Mouse (Mus musculus) midbrain, postnatal 0 days (tissue): ENCODE results near the gene Crlf1. TPM values are rescaled to one million over a fixed set of nuclear protein-coding genes. Genes with fewer than 3 reads are reported as not detected.

Experiments
- ATAC-seq: fragments of 200-750 bp; cut with Nextera tagmentation; 2 replicates; pipeline ENCODE4 v1.8.0; 2017; ENCODE audit warnings: moderate number of reproducible peaks, mild to moderate bottlenecking, moderate TSS enrichment, moderate library complexity; ENCODE audit not compliant: low FRiP score
- DNase-seq: peaks from one replicate; pipeline ENCODE4 v3.0.0-alpha.2; 2015; ENCODE audit warnings: low spot score
- H3K27ac ChIP-seq: fragments of 300-500 bp; sonication (generic); 2 replicates; pipeline ENCODE4 v1.5.1; 2014; ENCODE audit warnings: low read depth, mild to moderate bottlenecking, low read length, mixed read lengths
- H3K27me3 ChIP-seq: fragments of 300-500 bp; sonication (generic); 2 replicates; pipeline ENCODE4 v1.6.1; 2014; ENCODE audit warnings: low read length, control low read depth, mixed read lengths; ENCODE audit not compliant: insufficient read depth
- H3K36me3 ChIP-seq: fragments of 300-500 bp; sonication (generic); 2 replicates; pipeline ENCODE4 v1.6.1; 2014; ENCODE audit warnings: low read length, control low read depth, mixed read lengths; ENCODE audit not compliant: insufficient read depth
- H3K4me1 ChIP-seq: fragments of 300-500 bp; sonication (generic); 2 replicates; pipeline ENCODE4 v1.6.1; 2014; ENCODE audit warnings: mild to moderate bottlenecking, control low read depth, antibody characterized with exemption, low read length, mixed read lengths; ENCODE audit not compliant: insufficient read depth
- H3K4me2 ChIP-seq: fragments of 300-500 bp; sonication (generic); 2 replicates; pipeline ENCODE4 v1.6.1; 2014; ENCODE audit warnings: low read depth, mild to moderate bottlenecking, low read length, mixed read lengths; ENCODE audit not compliant: poor library complexity, severe bottlenecking
- H3K4me3 ChIP-seq: fragments of 300-500 bp; sonication (generic); 2 replicates; pipeline ENCODE4 v1.5.1; 2014; ENCODE audit warnings: low read depth, mild to moderate bottlenecking, low read length, moderate library complexity
- H3K9ac ChIP-seq: fragments of 300-500 bp; sonication (generic); replicated peaks from 2 replicates; pipeline ENCODE4 v1.6.1; 2014; ENCODE audit warnings: mild to moderate bottlenecking, low read length, moderate library complexity, mixed read lengths; ENCODE audit not compliant: poor library complexity, severe bottlenecking
- H3K9me3 ChIP-seq: fragments of 300-500 bp; sonication (generic); 2 replicates; pipeline ENCODE4 v1.6.1; 2016; ENCODE audit warnings: low read length, control low read depth
- CTCF ChIP-seq: IDR thresholded peaks from 2 replicates; pipeline ENCODE4 v1.5.1; 2016; ENCODE audit warnings: antibody characterized with exemption, mild to moderate bottlenecking
- WGBS: fragments of 180-500 bp; shearing (Covaris S2); extraction: QIAGEN DNeasy Blood & Tissue Kit; methylation state at CpG from one replicate; pipeline ENCODE4 v1.1.7; 2014; 5-methylcytosine and 5-hydroxymethylcytosine counted together
- polyA plus RNA-seq: library from polyadenylated mRNA; unstranded; fragments of >200 nt; fragmentation: Nextera tagmentation; extraction: Ambion mirVana; gene quantifications from 2 replicates; pipeline ENCODE4 v1.2.1, GENCODE M21; 2015
- total RNA-seq: library from RNA; depleted of rRNA; stranded (reverse); fragments of >200 nt; gene quantifications from 2 replicates; pipeline ENCODE4 v1.2.3, GENCODE M21; 2014

Gene Crlf1
- total and polyA plus RNA-seq, 2 experiments from 2014 or later = 4.1 to 10.9 TPM

GRCm38 (mm10) chr8:70538633-70539076 is 45.7 kb downstream of the Crlf1 start:
- no peak for TF ChIP-seq CTCF
- under 1% methylated on average over 32 of the region's 32 CpGs for WGBS

GRCm38 (mm10) chr8:70539077-70539813 is 46.3 kb downstream of the Crlf1 start, which contains the start of gene Ell:
TSS of gene Ell (plus strand) at chr8:70539457.
- Histone ChIP-seq H3K4me1 (peaks cover 16% of the 10 kb centered on the region), H3K4me2 (peak within 1 kb of the TSS; percentile 95), H3K36me3 (peaks cover 20% of the 10 kb centered on the region), H3K9me3 (no peaks in the 10 kb centered on the region), H3K27ac (peak within 1 kb of the TSS; percentile 90), H3K4me3 (peak within 1 kb of the TSS; percentile 82), H3K27me3 (no peaks in the 10 kb centered on the region), H3K9ac (peak within 1 kb of the TSS; percentile 82)
- peak; percentile 93 for ATAC-seq
- TF ChIP-seq CTCF = no peak
- 2% methylated on average over 56 of the region's 58 CpGs for WGBS
- peak; percentile 99 for DNase-seq

More at GRCm38 (mm10) chr8:70538633-70539076, 45.7 kb downstream of the Crlf1 start:
- ATAC-seq (peak; percentile 87), DNase-seq (peak; percentile 99)
- Histone ChIP-seq H3K9me3 (no peaks in the 10 kb centered on the region), H3K27ac (peak overlapping the region; percentile 90), H3K9ac (peak overlapping the region; percentile 62), H3K27me3 (no peaks in the 10 kb centered on the region), H3K36me3 (peaks cover 25% of the 10 kb centered on the region), H3K4me3 (peak overlapping the region; percentile 82), H3K4me1 (peaks cover 16% of the 10 kb centered on the region), H3K4me2 (peak overlapping the region; percentile 95)

DNA sequence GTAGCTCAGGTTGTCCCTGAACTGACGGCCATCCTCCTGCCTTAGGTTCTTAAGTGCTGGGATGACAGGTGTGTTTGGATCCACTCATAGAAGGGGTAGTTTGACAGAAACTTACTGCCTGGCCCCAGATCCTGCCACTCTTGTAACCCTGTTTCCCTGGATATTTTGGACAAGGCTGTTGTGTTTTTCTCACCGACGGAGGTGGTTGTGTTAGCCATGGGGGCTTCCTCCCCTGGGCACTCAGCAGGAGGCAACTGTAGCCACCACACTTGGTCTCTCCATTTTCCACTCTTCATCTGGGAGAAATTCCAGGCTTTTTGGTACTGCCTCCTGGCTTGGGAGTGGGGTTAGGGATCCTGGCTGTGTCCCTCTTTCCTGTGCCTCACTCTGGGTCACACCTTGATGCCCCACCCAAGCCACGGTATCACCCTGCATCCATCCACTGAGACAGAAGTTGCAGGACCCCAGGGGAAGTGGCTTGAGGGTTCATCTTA is 47.1 kb downstream of the Crlf1 start:
- peak overlapping the region; percentile 95 for H3K4me2 ChIP-seq
- peak overlapping the region; percentile 82 for H3K4me3 ChIP-seq
- no peak for DNase-seq
- 16% methylated on average over 4 of the region's 4 CpGs for WGBS
- H3K4me1 ChIP-seq = peaks cover 16% of the 10 kb centered on the region
- no peaks in the 10 kb centered on the region for H3K9me3 ChIP-seq
- H3K9ac ChIP-seq = peak overlapping the region; percentile 82
- TF ChIP-seq CTCF = no peak
- no peak for ATAC-seq
- peak overlapping the region; percentile 90; the same call in 1 of the 2 replicates for H3K27ac ChIP-seq
- H3K36me3 ChIP-seq = peaks cover 14% of the 10 kb centered on the region
- no peaks in the 10 kb centered on the region for H3K27me3 ChIP-seq

DNA sequence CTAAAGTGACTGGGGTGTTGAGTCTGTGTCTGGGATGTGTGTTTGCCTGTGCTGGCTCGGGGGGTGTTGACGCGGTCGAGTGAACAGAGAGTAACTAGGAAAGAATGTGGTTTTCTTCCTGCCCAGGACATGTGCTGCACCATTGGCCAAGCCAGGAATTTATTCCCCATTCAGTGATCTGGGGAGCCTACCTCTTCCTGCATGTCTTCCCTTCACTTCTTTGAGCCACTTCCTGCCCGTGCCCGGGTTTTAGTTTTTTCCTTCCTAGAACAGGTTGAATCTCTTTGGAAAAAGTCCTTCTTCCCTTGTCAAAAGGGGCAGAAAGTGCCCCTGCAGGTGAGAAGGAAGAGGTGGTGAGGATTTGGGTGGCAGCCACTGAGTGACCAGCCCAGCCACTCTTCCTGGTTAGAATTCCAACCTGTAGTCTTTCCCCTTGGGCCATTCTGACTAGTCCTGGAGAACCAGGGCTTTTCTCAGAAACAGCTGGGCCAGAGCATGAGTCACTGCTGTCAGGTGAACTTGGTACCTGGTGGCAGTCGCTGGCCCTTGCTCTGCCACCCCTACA is 47.6 kb downstream of the Crlf1 start:
- DNase-seq (no peak), ATAC-seq (no peak)
- Histone ChIP-seq H3K9ac (peak overlapping the region; percentile 82), H3K27ac (no peak overlapping the region), H3K9me3 (no peaks in the 10 kb centered on the region), H3K4me3 (peak overlapping the region; percentile 82), H3K4me2 (peak overlapping the region; percentile 95), H3K27me3 (no peaks in the 10 kb centered on the region), H3K4me1 (peaks cover 16% of the 10 kb centered on the region), H3K36me3 (peaks cover 8% of the 10 kb centered on the region)
- WGBS = 46% methylated on average over 7 of the region's 7 CpGs
- no peak for TF ChIP-seq CTCF

DNA sequence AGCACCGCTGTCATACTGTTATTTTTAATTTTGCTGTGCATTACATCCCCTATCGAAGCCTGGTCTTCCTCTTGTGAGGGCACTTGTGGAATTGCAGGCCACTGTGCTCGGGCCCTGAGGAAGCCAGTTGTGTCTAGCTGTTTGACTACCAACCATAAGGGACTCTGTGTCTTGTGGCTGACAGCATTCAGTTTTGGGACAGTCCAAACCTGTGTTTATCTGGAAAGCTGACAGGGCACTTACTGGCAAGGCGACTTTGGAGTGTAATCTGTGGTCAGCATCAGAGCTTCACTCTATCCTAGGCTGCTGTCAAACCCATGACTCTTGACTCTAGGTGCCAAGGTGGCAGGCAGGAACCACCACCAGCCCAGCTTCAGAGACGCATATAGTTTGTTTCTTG is 48.1 kb downstream of the Crlf1 start:
- Histone ChIP-seq H3K27ac (no peak overlapping the region), H3K36me3 (peaks cover 5% of the 10 kb centered on the region; the same call in 1 of the 2 replicates), H3K9ac (no peak overlapping the region), H3K4me2 (peak overlapping the region; percentile 95), H3K9me3 (no peaks in the 10 kb centered on the region), H3K4me1 (peaks cover 16% of the 10 kb centered on the region), H3K27me3 (no peaks in the 10 kb centered on the region), H3K4me3 (peak overlapping the region; percentile 82; the same call in 1 of the 2 replicates)
- no peak for ATAC-seq
- WGBS = 82% methylated on average over 5 of the region's 5 CpGs
- TF ChIP-seq CTCF = no peak
- DNase-seq = no peak

- Histone ChIP-seq H3K27ac (no peak overlapping the region), H3K9me3 (no peaks in the 10 kb centered on the region), H3K4me3 (no peak overlapping the region), H3K4me2 (no peak overlapping the region), H3K36me3 (no peaks in the 10 kb centered on the region), H3K9ac (no peak overlapping the region), H3K4me1 (peaks cover 12% of the 10 kb centered on the region), H3K27me3 (no peaks in the 10 kb centered on the region)
- ATAC-seq (no peak), DNase-seq (peak; percentile 17)
- TF ChIP-seq CTCF = peak; percentile 40
- WGBS = 68% methylated on average over 6 of the region's 6 CpGs
Measured at GRCm38 (mm10) chr8:70544200-70544687, 51.3 kb downstream of the Crlf1 start.
